Mouse (Mus musculus) neural tube, embryonic 11.5 days (tissue): ENCODE results near the gene Ifna1. TPM values are rescaled to one million over a fixed set of nuclear protein-coding genes. Genes with fewer than 3 reads are reported as not detected.

Experiments used
- ATAC-seq: fragments of 200-750 bp; cut with Nextera tagmentation; 2 replicates; pipeline ENCODE4 v1.8.0; 2017; ENCODE audit warnings: moderate number of reproducible peaks, mild to moderate bottlenecking, moderate TSS enrichment, moderate library complexity; ENCODE audit not compliant: insufficient read depth, low FRiP score, low TSS enrichment
- DNase-seq: peaks from one replicate; pipeline ENCODE4 v3.0.0-alpha.2; 2015; ENCODE audit warnings: low spot score
- H3K27ac ChIP-seq: fragments of 300-500 bp; sonication (generic); 2 replicates; pipeline ENCODE4 v1.5.1; 2014; ENCODE audit warnings: low read depth, mild to moderate bottlenecking, low read length
- H3K27me3 ChIP-seq: fragments of 300-500 bp; sonication (generic); 2 replicates; pipeline ENCODE4 v1.6.1; 2014; ENCODE audit warnings: mild to moderate bottlenecking, low read length, mixed read lengths; ENCODE audit not compliant: control insufficient read depth, insufficient read depth
- H3K36me3 ChIP-seq: fragments of 300-500 bp; sonication (generic); 2 replicates; pipeline ENCODE4 v1.6.1; 2014; ENCODE audit warnings: mild to moderate bottlenecking, low read length, moderate library complexity, mixed read lengths; ENCODE audit not compliant: control insufficient read depth, insufficient read depth
- H3K4me1 ChIP-seq: fragments of 300-500 bp; sonication (generic); 2 replicates; pipeline ENCODE4 v1.6.1; 2014; ENCODE audit warnings: low read length, mixed read lengths; ENCODE audit not compliant: control insufficient read depth, insufficient read depth
- H3K4me2 ChIP-seq: fragments of 300-500 bp; sonication (generic); 2 replicates; pipeline ENCODE4 v1.6.1; 2014; ENCODE audit warnings: low read depth, mild to moderate bottlenecking, moderate library complexity
- H3K4me3 ChIP-seq: fragments of 300-500 bp; sonication (generic); 2 replicates; pipeline ENCODE4 v1.5.1; 2014; ENCODE audit warnings: low read depth, low read length
- H3K9ac ChIP-seq: fragments of 300-500 bp; sonication (generic); 2 replicates; pipeline ENCODE4 v1.6.1; 2014; ENCODE audit warnings: mild to moderate bottlenecking, low read length
- H3K9me3 ChIP-seq: fragments of 300-500 bp; sonication (generic); 2 replicates; pipeline ENCODE4 v1.6.1; 2016; ENCODE audit warnings: low read length; ENCODE audit not compliant: control insufficient read depth
- WGBS: fragments of 180-500 bp; shearing (Covaris S2); extraction: QIAGEN DNeasy Blood & Tissue Kit; methylation state at CpG from one replicate; pipeline ENCODE4 v1.1.7; 2014; 5-methylcytosine and 5-hydroxymethylcytosine counted together
- polyA plus RNA-seq: library from polyadenylated mRNA; unstranded; fragments of >200 nt; fragmentation: Nextera tagmentation; extraction: Ambion mirVana; gene quantifications from 2 replicates; pipeline ENCODE4 v1.2.1, GENCODE M21; 2014

Gene Ifna1
- polyA plus RNA-seq, 1 experiment from 2014 or later: not detected

- no peak within 1 kb of the TSS for H3K4me3 ChIP-seq
- H3K4me2 ChIP-seq: no peak within 1 kb of the TSS
- WGBS: 87% methylated on average over 8 of the region's 8 CpGs
- H3K27ac ChIP-seq: no peak within 1 kb of the TSS
- H3K27me3 ChIP-seq: no peaks in the 10 kb centered on the region
- no peaks in the 10 kb centered on the region for H3K4me1 ChIP-seq
- no peak for ATAC-seq
- no peak within 1 kb of the TSS for H3K9ac ChIP-seq
- H3K36me3 ChIP-seq: no peaks in the 10 kb centered on the region
- H3K9me3 ChIP-seq: no peaks in the 10 kb centered on the region
- DNase-seq: no peak
These were observed 30.2 kb downstream of the Ifna1 start, which contains the start of gene Ifne for GRCm38 (mm10) chr4:88880101-88880500. Gene Ifne (minus strand): TSS chr4:88880201.

GRCm38 (mm10) chr4:88888236-88888635, 38.3 kb downstream of the Ifna1 start:
- Histone ChIP-seq H3K9ac (no peak overlapping the region), H3K27ac (no peak overlapping the region), H3K4me1 (no peaks in the 10 kb centered on the region), H3K27me3 (no peaks in the 10 kb centered on the region), H3K9me3 (no peaks in the 10 kb centered on the region), H3K4me2 (no peak overlapping the region), H3K36me3 (no peaks in the 10 kb centered on the region), H3K4me3 (no peak overlapping the region)
- ATAC-seq (no peak), DNase-seq (no peak)

- ATAC-seq (no peak), DNase-seq (no peak)
- Histone ChIP-seq H3K36me3 (no peaks in the 10 kb centered on the region), H3K4me2 (no peak overlapping the region), H3K27me3 (no peaks in the 10 kb centered on the region), H3K4me3 (no peak overlapping the region), H3K27ac (no peak overlapping the region), H3K4me1 (no peaks in the 10 kb centered on the region), H3K9me3 (no peaks in the 10 kb centered on the region), H3K9ac (no peak overlapping the region)
These were observed 43.4 kb downstream of the Ifna1 start for GRCm38 (mm10) chr4:88893201-88893754.

Other genes with a start within 250 kb of the Ifna1 start
- gene Ifna12, start 246.7 kb upstream of the Ifna1 start, polyA plus RNA-seq: not detected in 2 replicates
- not detected in 2 replicates for gene C87499, start 215.7 kb upstream of the Ifna1 start, polyA plus RNA-seq
- gene Ifna13, start 205.6 kb upstream of the Ifna1 start, polyA plus RNA-seq: not detected in 2 replicates
- not detected in 2 replicates for gene Ifna16, start 173.2 kb upstream of the Ifna1 start, polyA plus RNA-seq
- not detected in 2 replicates for gene Ifna2, start 166.2 kb upstream of the Ifna1 start, polyA plus RNA-seq
- gene Ifnab, start 158.7 kb upstream of the Ifna1 start, polyA plus RNA-seq: not detected in 2 replicates
- 1.9 and 2.1 TPM in 2 replicates for gene Gm26566, start 128.3 kb upstream of the Ifna1 start, polyA plus RNA-seq
- gene Klhl9, start 127.6 kb upstream of the Ifna1 start, polyA plus RNA-seq: 151 and 152 TPM in 2 replicates
- gene Gm13271, start 95.2 kb upstream of the Ifna1 start, polyA plus RNA-seq: 0.53 TPM in 1 of 2 replicates, not detected in the other
- gene Gm13283, start 90.0 kb upstream of the Ifna1 start, polyA plus RNA-seq: not detected in 2 replicates
- 0.31 and 0.46 TPM in 2 replicates for gene Gm13290, start 76.3 kb upstream of the Ifna1 start, polyA plus RNA-seq
- gene Gm13289, start 73.2 kb upstream of the Ifna1 start, polyA plus RNA-seq: not detected in 2 replicates
- gene Gm13272, start 70.2 kb upstream of the Ifna1 start, polyA plus RNA-seq: not detected in 2 replicates
- gene Ifnz, start 68.0 kb upstream of the Ifna1 start, polyA plus RNA-seq: not detected in 2 replicates
- not detected in 2 replicates for gene Gm13276, start 64.4 kb upstream of the Ifna1 start, polyA plus RNA-seq
- gene Gm13277, start 61.5 kb upstream of the Ifna1 start, polyA plus RNA-seq: not detected in 2 replicates
- gene Gm13278, start 58.5 kb upstream of the Ifna1 start, polyA plus RNA-seq: not detected in 2 replicates
- not detected in 2 replicates for gene Gm13275, start 55.6 kb upstream of the Ifna1 start, polyA plus RNA-seq
- gene Gm13279, start 52.7 kb upstream of the Ifna1 start, polyA plus RNA-seq: not detected in 2 replicates
- gene Gm13285, start 50.4 kb upstream of the Ifna1 start, polyA plus RNA-seq: 0.19 TPM in 1 of 2 replicates, not detected in the other
- gene Gm13287, start 46.8 kb upstream of the Ifna1 start, polyA plus RNA-seq: not detected in 2 replicates
- not detected in 2 replicates for gene Gm13288, start 44.6 kb upstream of the Ifna1 start, polyA plus RNA-seq
- not detected in 2 replicates for gene Ifna7, start 33.9 kb upstream of the Ifna1 start, polyA plus RNA-seq
- gene Ifna11, start 30.1 kb upstream of the Ifna1 start, polyA plus RNA-seq: not detected in 2 replicates
- gene Ifna6, start 22.7 kb upstream of the Ifna1 start, polyA plus RNA-seq: not detected in 2 replicates
- gene Ifna5, start 14.6 kb upstream of the Ifna1 start, polyA plus RNA-seq: not detected in 2 replicates
- not detected in 2 replicates for gene Ifna4, start 8.2 kb upstream of the Ifna1 start, polyA plus RNA-seq
- gene Ifne, start 30.1 kb downstream of the Ifna1 start, polyA plus RNA-seq: not detected in 2 replicates